Mouse (Mus musculus): ENCODE data around the gene Wrap53. TPM values are rescaled to one million over a fixed set of nuclear protein-coding genes. Genes with fewer than 3 reads are reported as not detected.

Wrap53 gene
- polyA plus RNA-seq, 1 experiment from 2014 or later: 23.6 TPM

DNA sequence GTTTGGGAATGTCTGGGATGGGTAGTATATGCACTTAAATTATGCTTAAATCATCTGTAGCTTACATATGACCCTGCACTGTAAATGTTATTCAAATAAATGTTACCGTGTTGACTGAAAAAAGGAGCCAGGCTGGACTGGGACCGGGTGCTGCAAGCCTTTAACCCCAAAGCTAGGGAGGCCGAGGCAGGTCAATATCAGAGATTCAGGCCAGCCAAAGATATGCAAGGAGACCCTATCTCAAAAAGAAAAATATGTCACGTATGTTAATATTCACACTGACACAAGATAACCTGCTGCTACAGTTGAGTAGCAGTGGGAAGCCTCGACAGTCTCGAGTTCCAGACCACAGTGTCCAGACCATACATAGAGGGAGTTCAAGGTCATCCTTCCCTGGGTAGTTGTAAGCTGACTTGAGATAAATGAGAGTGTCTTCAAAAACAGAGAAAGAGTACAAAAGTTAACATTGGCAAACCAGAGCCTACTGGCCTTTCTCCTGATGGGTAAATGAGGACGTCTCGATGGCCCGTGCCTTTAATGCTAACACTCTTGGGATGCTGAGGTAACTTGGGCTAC is 2.3 kb upstream of the Wrap53 start:
- Histone ChIP-seq H3K27ac (no peak overlapping the region; the same call in 1 of the 2 replicates), H3K9me3 (no peaks in the 10 kb centered on the region), H3K4me3 (peak overlapping the region; percentile 77), H3K4me2 (peak overlapping the region; percentile 80), H3K27me3 (no peaks in the 10 kb centered on the region), H3K36me3 (peaks cover 16% of the 10 kb centered on the region), H3K9ac (peak overlapping the region; percentile 52; the same call in 1 of the 2 replicates), H3K4me1 (peaks cover 22% of the 10 kb centered on the region)
- no peak for ATAC-seq (ENCODE audit: insufficient number of reproducible peaks, low FRiP score, low TSS enrichment, low read depth)
- 66% methylated on average over 9 of the region's 9 CpGs for WGBS

DNA sequence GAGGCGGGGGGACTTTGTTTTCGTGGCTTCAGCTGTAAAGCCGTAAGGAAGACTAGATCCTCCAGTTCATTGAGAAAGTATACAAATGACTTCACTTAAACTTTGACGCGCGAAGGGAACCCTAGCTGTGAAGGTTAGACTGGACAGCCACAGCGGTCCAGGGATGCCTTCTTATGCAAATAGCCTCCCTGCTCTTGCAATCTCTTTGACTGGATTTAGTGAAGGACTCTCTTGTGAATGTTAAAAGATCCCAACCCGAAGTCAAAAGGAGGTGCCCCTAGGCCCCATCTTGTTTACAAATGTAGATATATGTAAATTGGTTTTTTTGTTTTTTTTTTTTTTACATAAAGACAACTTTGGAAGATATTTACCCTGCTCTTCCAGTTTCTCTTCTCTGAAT is 1.8 kb upstream of the Wrap53 start:
- WGBS: under 1% methylated on average over 8 of the region's 8 CpGs
- Histone ChIP-seq H3K9ac (peak overlapping the region; percentile 52), H3K27me3 (no peaks in the 10 kb centered on the region), H3K4me1 (peaks cover 27% of the 10 kb centered on the region), H3K27ac (peak overlapping the region; percentile 96), H3K4me2 (peak overlapping the region; percentile 80), H3K36me3 (peaks cover 11% of the 10 kb centered on the region), H3K4me3 (peak overlapping the region; percentile 77), H3K9me3 (no peaks in the 10 kb centered on the region)
- ATAC-seq (ENCODE audit: insufficient number of reproducible peaks, low FRiP score, low TSS enrichment, low read depth): no peak

DNA sequence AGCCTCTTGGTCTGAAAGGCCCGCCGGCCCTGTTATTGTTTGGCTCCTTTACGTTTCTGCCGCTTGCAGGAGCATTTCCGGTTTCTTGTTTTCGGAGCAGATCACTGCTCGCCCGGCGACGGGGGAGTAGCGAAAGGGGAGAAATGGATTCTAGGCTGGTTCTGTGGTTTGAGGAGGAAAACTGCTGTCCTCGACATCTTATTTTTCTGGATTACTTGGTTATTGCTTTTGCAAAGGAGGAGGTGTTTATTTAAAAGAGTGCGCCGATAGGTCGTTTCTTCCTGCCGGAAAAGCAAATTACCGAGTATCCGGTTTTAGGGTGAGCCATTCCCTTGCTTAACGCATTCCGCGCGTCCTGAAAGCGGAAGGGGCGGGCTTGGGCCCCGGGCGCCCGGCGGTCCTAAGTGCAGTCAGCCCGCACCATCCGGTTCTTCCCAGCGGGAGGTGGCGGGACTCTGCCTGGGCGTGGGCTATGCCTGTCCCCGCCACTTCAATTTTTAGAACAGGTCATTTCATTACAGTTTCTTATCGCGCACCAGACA is 1.2 kb upstream of the Wrap53 start:
- peak overlapping the region; percentile 80 for H3K4me2 ChIP-seq
- peak overlapping the region; percentile 65 for H3K9ac ChIP-seq
- no peaks in the 10 kb centered on the region for H3K9me3 ChIP-seq
- H3K4me3 ChIP-seq: peak overlapping the region; percentile 77
- H3K27me3 ChIP-seq: no peaks in the 10 kb centered on the region
- peak overlapping the region; percentile 96 for H3K27ac ChIP-seq
- peak; percentile 86 for ATAC-seq (ENCODE audit: insufficient number of reproducible peaks, low FRiP score, low TSS enrichment, low read depth)
- under 1% methylated on average over 36 of the region's 36 CpGs for WGBS
- peaks cover 32% of the 10 kb centered on the region for H3K4me1 ChIP-seq
- peaks cover 8% of the 10 kb centered on the region; the same call in 1 of the 2 replicates for H3K36me3 ChIP-seq

DNA sequence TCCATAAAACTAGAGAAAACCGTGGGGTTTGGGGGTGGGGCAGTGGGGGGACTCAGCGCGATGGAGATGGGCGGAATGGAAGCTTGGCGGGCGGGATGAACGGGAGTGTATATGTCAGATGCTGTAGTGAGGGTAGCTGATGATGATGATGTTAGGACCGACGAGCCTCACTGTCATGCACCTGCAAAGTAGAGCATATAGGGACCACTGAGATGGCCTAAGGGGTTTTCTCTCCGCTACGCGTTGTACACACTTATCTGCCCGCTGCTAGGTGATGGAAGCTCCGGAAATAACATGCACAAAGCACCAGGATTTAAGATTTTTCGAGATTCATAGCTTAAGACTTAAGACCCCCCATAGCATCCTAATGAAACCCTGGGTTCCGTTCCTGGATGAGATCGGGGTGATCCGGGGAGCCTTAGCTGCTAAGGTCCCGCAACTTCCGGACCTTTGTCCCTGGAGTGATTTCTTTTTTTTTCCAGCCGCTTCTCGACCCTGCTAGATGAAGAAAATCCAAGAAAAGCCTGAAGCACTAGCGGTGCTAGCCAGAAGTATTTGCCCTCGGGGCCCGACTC is 604 bp upstream of the Wrap53 start:
- H3K9me3 ChIP-seq: no peaks in the 10 kb centered on the region
- H3K27ac ChIP-seq: peak overlapping the region; percentile 96
- ATAC-seq (ENCODE audit: insufficient number of reproducible peaks, low FRiP score, low TSS enrichment, low read depth): no peak
- H3K4me3 ChIP-seq: peak overlapping the region; percentile 77
- H3K9ac ChIP-seq: peak overlapping the region; percentile 65
- peaks cover 33% of the 10 kb centered on the region for H3K4me1 ChIP-seq
- H3K27me3 ChIP-seq: no peaks in the 10 kb centered on the region
- under 1% methylated on average over 25 of the region's 25 CpGs for WGBS
- H3K36me3 ChIP-seq: peaks cover 11% of the 10 kb centered on the region; the same call in 1 of the 2 replicates
- H3K4me2 ChIP-seq: peak overlapping the region; percentile 80

DNA sequence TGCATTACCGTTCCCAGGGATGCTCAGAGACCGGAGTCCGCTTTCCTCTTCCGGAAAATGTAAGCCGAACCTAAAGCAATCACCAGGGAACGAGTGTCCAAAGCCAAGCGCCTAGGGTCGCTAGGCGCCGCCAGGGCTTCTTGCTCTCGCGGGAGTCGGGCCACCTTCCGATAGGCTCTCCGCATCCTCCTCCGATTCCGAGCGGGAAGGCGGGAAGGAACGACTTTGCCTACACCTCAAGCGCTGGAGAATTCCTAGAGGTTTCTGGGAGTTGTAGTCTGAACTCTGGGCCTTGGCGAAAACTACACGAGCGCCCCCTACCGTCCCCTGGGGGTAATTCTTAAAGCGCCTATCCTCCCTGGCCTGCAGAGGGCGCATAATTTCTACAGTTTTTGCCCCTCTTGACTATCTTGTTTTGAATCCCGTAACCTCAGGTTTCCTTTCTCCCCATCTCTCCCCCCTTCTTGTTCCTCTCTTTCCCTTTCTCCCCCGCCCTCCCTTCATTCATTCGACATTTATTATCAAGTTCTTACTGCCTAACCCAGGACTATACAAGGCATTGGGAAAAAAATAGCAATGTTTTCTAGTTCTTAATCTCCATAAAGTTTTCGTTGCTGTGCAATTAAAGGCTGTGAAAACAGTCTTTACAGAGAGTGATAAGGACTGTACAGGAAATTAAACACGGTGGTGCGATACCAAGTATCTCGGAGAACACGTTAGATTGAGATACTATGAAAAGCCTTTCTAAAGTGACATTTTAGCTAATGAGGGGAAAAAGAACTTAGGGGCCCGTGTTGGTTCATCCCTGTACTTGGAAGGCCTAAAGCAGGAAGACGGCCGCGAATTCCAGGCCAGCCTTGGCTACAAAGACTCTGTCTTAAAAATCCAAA is 682 bp downstream of the Wrap53 start:
- Histone ChIP-seq H3K27ac (peak overlapping the region; percentile 96), H3K4me1 (peaks cover 33% of the 10 kb centered on the region), H3K27me3 (no peaks in the 10 kb centered on the region), H3K4me3 (peak overlapping the region; percentile 77), H3K4me2 (peak overlapping the region; percentile 80), H3K9ac (peak overlapping the region; percentile 80), H3K9me3 (no peaks in the 10 kb centered on the region), H3K36me3 (peaks cover 15% of the 10 kb centered on the region)
- 1% methylated on average over 39 of the region's 39 CpGs for WGBS
- peak; percentile 93 for ATAC-seq (ENCODE audit: insufficient number of reproducible peaks, low FRiP score, low TSS enrichment, low read depth)

DNA sequence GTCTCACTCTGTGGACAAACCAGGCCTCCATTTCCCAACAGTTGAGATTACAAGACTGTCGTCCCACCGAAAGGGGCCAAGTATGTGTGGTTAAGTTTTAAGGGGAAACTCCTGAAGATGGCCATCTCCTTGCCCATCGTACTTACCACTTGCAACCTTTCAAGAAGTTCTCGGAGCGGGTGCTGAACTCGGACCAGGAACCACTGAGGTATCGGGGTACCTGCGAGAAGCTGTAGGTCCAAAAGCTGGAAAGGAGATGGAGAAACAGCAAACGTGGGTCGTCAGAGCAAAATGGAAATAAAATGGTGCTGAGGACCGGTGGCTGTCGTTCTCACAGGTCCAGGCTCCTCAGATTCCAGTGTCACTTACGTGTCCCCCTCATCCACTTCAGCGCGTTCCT is 1.8 kb downstream of the Wrap53 start:
- Histone ChIP-seq H3K27me3 (no peaks in the 10 kb centered on the region), H3K4me3 (peak overlapping the region; percentile 77), H3K27ac (peak overlapping the region; percentile 82; the same call in 1 of the 2 replicates), H3K4me1 (peaks cover 33% of the 10 kb centered on the region), H3K9ac (peak overlapping the region; percentile 80), H3K4me2 (peak overlapping the region; percentile 80), H3K9me3 (no peaks in the 10 kb centered on the region), H3K36me3 (peaks cover 15% of the 10 kb centered on the region)
- ATAC-seq (ENCODE audit: insufficient number of reproducible peaks, low FRiP score, low TSS enrichment, low read depth): no peak
- WGBS: 11% methylated on average over 15 of the region's 15 CpGs

DNA sequence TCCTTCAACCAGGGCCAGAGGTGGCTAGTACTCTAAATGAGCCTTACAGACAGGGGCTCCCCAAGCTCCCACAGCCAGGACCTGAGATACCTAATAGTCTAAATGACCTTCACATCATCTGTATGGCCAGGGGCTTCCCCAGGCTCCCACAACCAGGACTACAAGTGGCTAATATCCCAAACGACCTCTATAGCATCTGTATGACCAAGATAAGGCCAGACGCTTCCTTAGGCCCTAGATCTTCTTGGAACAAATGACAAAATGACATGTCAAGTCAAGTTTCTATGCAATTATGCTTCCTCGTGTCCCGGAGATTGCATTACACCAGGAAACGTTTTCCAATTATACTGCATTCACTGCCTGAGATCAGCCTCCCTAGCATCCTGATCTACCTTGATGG is 3.7 kb downstream of the Wrap53 start:
- no peak overlapping the region for H3K4me2 ChIP-seq
- no peak overlapping the region for H3K9ac ChIP-seq
- 71% methylated on average over 5 of the region's 5 CpGs for WGBS
- no peaks in the 10 kb centered on the region for H3K27me3 ChIP-seq
- peaks cover 29% of the 10 kb centered on the region for H3K36me3 ChIP-seq
- no peak overlapping the region for H3K4me3 ChIP-seq
- no peaks in the 10 kb centered on the region for H3K9me3 ChIP-seq
- no peak overlapping the region for H3K27ac ChIP-seq
- H3K4me1 ChIP-seq: peaks cover 25% of the 10 kb centered on the region
- ATAC-seq (ENCODE audit: insufficient number of reproducible peaks, low FRiP score, low TSS enrichment, low read depth): no peak

DNA sequence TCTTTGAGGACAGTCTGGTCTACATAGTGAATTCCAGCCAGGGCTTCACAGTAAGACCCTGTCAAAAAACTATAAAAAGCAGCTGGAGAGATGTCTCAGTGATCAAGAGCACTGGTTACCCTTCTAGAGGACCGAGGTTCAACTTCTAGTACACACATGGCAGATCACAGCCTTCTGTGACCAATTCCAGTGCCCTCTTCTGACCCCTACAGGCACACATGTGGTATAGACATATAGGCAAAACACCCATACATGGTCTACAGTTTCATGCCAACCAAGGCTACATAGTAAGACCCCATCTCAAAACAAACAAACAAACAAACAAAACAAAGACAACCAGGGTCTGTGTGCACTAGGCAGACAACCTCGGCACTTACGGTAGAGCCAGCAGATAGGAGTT is 4.8 kb downstream of the Wrap53 start:
- Histone ChIP-seq H3K9me3 (no peaks in the 10 kb centered on the region), H3K9ac (no peak overlapping the region), H3K4me3 (no peak overlapping the region), H3K36me3 (peaks cover 40% of the 10 kb centered on the region), H3K27ac (no peak overlapping the region), H3K4me2 (no peak overlapping the region), H3K4me1 (peaks cover 25% of the 10 kb centered on the region), H3K27me3 (no peaks in the 10 kb centered on the region)
- WGBS: 59% methylated on average over 3 of the region's 3 CpGs
- ATAC-seq (ENCODE audit: insufficient number of reproducible peaks, low FRiP score, low TSS enrichment, low read depth): no peak

DNA sequence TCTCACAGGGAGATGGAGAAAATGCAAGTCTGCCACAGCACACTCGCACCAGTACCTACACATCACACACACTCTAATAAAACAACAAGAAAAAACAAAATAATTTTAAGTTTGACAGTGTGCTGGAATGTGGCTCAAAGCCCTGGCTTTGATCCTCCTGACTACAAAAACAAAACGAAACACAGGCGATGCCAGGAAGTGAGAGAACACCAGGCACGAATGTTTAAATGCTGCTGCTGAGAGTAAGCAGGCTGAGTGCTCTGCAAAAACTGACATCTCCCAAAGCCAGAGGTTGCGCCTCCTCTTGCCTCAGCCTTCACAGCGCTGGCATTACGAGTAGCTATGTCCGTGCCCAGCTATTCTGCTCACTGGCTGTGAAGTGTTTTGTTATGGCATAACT is 14.9 kb downstream of the Wrap53 start:
- no peak for ATAC-seq (ENCODE audit: insufficient number of reproducible peaks, low FRiP score, low TSS enrichment, low read depth)
- H3K9ac ChIP-seq: no peak overlapping the region
- H3K9me3 ChIP-seq: no peaks in the 10 kb centered on the region
- no peak overlapping the region for H3K27ac ChIP-seq
- 54% methylated on average over 8 of the region's 8 CpGs for WGBS
- no peak overlapping the region for H3K4me3 ChIP-seq
- peaks cover 44% of the 10 kb centered on the region for H3K36me3 ChIP-seq
- no peaks in the 10 kb centered on the region for H3K27me3 ChIP-seq
- peaks cover 28% of the 10 kb centered on the region for H3K4me1 ChIP-seq
- no peak overlapping the region for H3K4me2 ChIP-seq

DNA sequence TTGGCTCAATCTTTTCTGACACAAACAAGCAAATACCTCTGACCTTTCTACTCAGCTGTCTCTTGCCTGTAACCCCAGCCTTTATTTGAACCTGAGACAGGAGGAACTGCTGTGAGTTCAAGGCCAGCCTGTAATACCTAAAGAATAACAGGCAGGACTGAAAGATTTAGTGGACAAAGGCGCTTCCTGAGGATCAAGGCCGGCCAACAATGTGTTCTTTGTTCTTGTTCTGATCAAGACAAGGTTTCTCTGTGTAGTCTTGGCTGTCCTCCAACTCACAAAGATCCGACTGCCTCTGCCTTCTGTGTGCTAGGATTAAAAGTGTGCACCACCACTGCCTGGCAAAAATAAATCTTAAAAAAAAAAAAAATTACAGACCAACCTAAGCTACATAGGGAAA is 15.7 kb downstream of the Wrap53 start:
- WGBS: 57% methylated on average over 3 of the region's 3 CpGs
- no peak overlapping the region for H3K27ac ChIP-seq

DNA sequence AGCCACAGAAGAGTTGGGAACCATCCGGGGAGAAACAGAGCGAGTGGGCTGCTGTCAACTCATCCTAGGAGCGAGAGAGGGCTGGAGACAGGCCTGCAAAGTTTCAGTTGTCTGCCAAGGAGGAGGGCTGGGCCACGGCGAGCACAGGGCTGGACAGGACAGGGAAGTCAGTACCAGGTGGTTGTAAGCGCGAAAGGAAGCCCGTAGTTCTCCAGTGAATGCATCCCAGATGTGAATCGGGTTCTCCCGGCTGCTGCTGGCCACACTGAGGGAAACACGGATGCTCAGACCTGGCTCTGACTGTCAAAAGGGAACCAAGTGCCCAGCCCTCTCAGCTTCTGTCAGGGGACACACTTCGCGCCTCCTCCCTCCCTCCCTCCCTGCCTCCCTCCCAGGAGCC is 16.7 kb downstream of the Wrap53 start:
- no peak overlapping the region for H3K4me2 ChIP-seq
- no peaks in the 10 kb centered on the region for H3K9me3 ChIP-seq
- no peaks in the 10 kb centered on the region for H3K27me3 ChIP-seq
- peaks cover 38% of the 10 kb centered on the region for H3K36me3 ChIP-seq
- H3K4me3 ChIP-seq: no peak overlapping the region
- WGBS: 50% methylated on average over 13 of the region's 13 CpGs
- no peak overlapping the region for H3K27ac ChIP-seq
- H3K9ac ChIP-seq: no peak overlapping the region
- peaks cover 45% of the 10 kb centered on the region for H3K4me1 ChIP-seq
- ATAC-seq (ENCODE audit: insufficient number of reproducible peaks, low FRiP score, low TSS enrichment, low read depth): no peak

More for the DNA sequence above, 15.7 kb downstream of the Wrap53 start:
- Histone ChIP-seq H3K4me2 (no peak overlapping the region), H3K36me3 (peaks cover 38% of the 10 kb centered on the region), H3K9ac (no peak overlapping the region), H3K27me3 (no peaks in the 10 kb centered on the region), H3K4me1 (peaks cover 35% of the 10 kb centered on the region), H3K9me3 (no peaks in the 10 kb centered on the region), H3K4me3 (no peak overlapping the region)
- no peak for ATAC-seq (ENCODE audit: insufficient number of reproducible peaks, low FRiP score, low TSS enrichment, low read depth)

All from limb, embryonic 15.5 days (tissue).